Mouse (Mus musculus) hindbrain, postnatal 0 days (tissue): ENCODE measurements around the gene Srsf9. TPM values are rescaled to one million over a fixed set of nuclear protein-coding genes. Genes with fewer than 3 reads are reported as not detected.

Source experiments
- ATAC-seq: fragments of 200-750 bp; cut with Nextera tagmentation; 2 replicates; pipeline ENCODE4 v1.8.0; 2017; ENCODE audit warnings: mild to moderate bottlenecking, moderate TSS enrichment, moderate library complexity
- DNase-seq: peaks from one replicate; pipeline ENCODE4 v3.0.0-alpha.2; 2015; ENCODE audit warnings: low spot score
- H3K27ac ChIP-seq: fragments of 300-500 bp; sonication (generic); 2 replicates; pipeline ENCODE4 v1.5.1; 2014; ENCODE audit warnings: mild to moderate bottlenecking
- H3K27me3 ChIP-seq: fragments of 300-500 bp; sonication (generic); 2 replicates; pipeline ENCODE4 v1.6.1; 2014; ENCODE audit warnings: low read length, mixed read lengths; ENCODE audit not compliant: insufficient read depth
- H3K36me3 ChIP-seq: fragments of 300-500 bp; sonication (generic); 2 replicates; pipeline ENCODE4 v1.6.1; 2014; ENCODE audit warnings: low read length, mixed read lengths; ENCODE audit not compliant: insufficient read depth
- H3K4me1 ChIP-seq: fragments of 300-500 bp; sonication (generic); 2 replicates; pipeline ENCODE4 v1.6.1; 2014; ENCODE audit warnings: antibody characterized with exemption, low read length, mixed read lengths; ENCODE audit not compliant: insufficient read depth
- H3K4me2 ChIP-seq: fragments of 300-500 bp; sonication (generic); 2 replicates; pipeline ENCODE4 v1.6.1; 2014; ENCODE audit warnings: low read depth, mild to moderate bottlenecking, low read length, moderate library complexity, mixed read lengths
- H3K4me3 ChIP-seq: fragments of 300-500 bp; sonication (generic); 2 replicates; pipeline ENCODE4 v1.5.1; 2014; ENCODE audit warnings: low read length
- H3K9ac ChIP-seq: fragments of 300-500 bp; sonication (generic); replicated peaks from 2 replicates; pipeline ENCODE4 v1.6.1; 2014; ENCODE audit warnings: mild to moderate bottlenecking, low read length, moderate library complexity, mixed read lengths
- H3K9me3 ChIP-seq: fragments of 300-500 bp; sonication (generic); 2 replicates; pipeline ENCODE4 v1.6.1; 2016; ENCODE audit warnings: low read length, mixed read lengths
- CTCF ChIP-seq: IDR thresholded peaks from 2 replicates; pipeline ENCODE4 v1.5.1; 2016; ENCODE audit warnings: antibody characterized with exemption, control low read depth, low read depth
- WGBS: fragments of 180-500 bp; shearing (Covaris S2); extraction: QIAGEN DNeasy Blood & Tissue Kit; methylation state at CpG from one replicate; pipeline ENCODE4 v1.1.7; 2014; 5-methylcytosine and 5-hydroxymethylcytosine counted together
- polyA plus RNA-seq: library from polyadenylated mRNA; unstranded; fragments of >200 nt; fragmentation: Nextera tagmentation; extraction: Ambion mirVana; gene quantifications from 2 replicates; pipeline ENCODE4 v1.2.1, GENCODE M21; 2015
- total RNA-seq: library from RNA; depleted of rRNA; stranded (reverse); fragments of >200 nt; gene quantifications from 2 replicates; pipeline ENCODE4 v1.2.3, GENCODE M21; 2014

The Srsf9 gene
- total and polyA plus RNA-seq, 2 experiments from 2014 or later: 47.5 to 119 TPM

GRCm38 (mm10) chr5:115312354-115312753, 14.6 kb upstream of the Srsf9 start:
- no peak for TF ChIP-seq CTCF
- H3K4me2 ChIP-seq: no peak overlapping the region
- H3K27me3 ChIP-seq: no peaks in the 10 kb centered on the region
- DNase-seq: no peak
- H3K27ac ChIP-seq: no peak overlapping the region
- H3K4me3 ChIP-seq: no peak overlapping the region
- peaks cover 4% of the 10 kb centered on the region; the same call in 1 of the 2 replicates for H3K4me1 ChIP-seq
- H3K9me3 ChIP-seq: no peaks in the 10 kb centered on the region
- 88% methylated on average over 4 of the region's 4 CpGs for WGBS
- H3K9ac ChIP-seq: no peak overlapping the region
- no peaks in the 10 kb centered on the region for H3K36me3 ChIP-seq
- ATAC-seq: no peak

GRCm38 (mm10) chr5:115312816-115313667, 13.9 kb upstream of the Srsf9 start:
- no peak overlapping the region for H3K9ac ChIP-seq
- no peak overlapping the region for H3K4me2 ChIP-seq
- ATAC-seq: no peak
- no peaks in the 10 kb centered on the region for H3K9me3 ChIP-seq
- TF ChIP-seq CTCF: no peak
- WGBS: 72% methylated on average over 10 of the region's 10 CpGs
- no peak for DNase-seq
- H3K4me3 ChIP-seq: no peak overlapping the region
- H3K4me1 ChIP-seq: peaks cover 9% of the 10 kb centered on the region; the same call in 1 of the 2 replicates
- no peaks in the 10 kb centered on the region for H3K36me3 ChIP-seq
- H3K27me3 ChIP-seq: no peaks in the 10 kb centered on the region
- H3K27ac ChIP-seq: no peak overlapping the region

GRCm38 (mm10) chr5:115313668-115313943, 13.4 kb upstream of the Srsf9 start:
- Histone ChIP-seq H3K9ac (no peak overlapping the region), H3K9me3 (no peaks in the 10 kb centered on the region), H3K36me3 (no peaks in the 10 kb centered on the region), H3K4me2 (no peak overlapping the region), H3K4me1 (peaks cover 14% of the 10 kb centered on the region), H3K27ac (no peak overlapping the region), H3K4me3 (no peak overlapping the region), H3K27me3 (no peaks in the 10 kb centered on the region)
- no peak for TF ChIP-seq CTCF
- DNase-seq: no peak
- ATAC-seq: no peak
- 61% methylated on average over 5 of the region's 5 CpGs for WGBS

GRCm38 (mm10) chr5:115316968-115317644, 9.9 kb upstream of the Srsf9 start:
- 7% methylated on average over 14 of the region's 14 CpGs for WGBS
- H3K36me3 ChIP-seq: no peaks in the 10 kb centered on the region
- H3K4me1 ChIP-seq: peaks cover 18% of the 10 kb centered on the region
- H3K4me2 ChIP-seq: no peak overlapping the region
- no peaks in the 10 kb centered on the region for H3K27me3 ChIP-seq
- no peak for TF ChIP-seq CTCF
- H3K9me3 ChIP-seq: no peaks in the 10 kb centered on the region
- DNase-seq (no peak), ATAC-seq (0 out of 2 replicates have a peak, but pooled peaks have one; percentile 5)
- peak overlapping the region; percentile 57 for H3K27ac ChIP-seq
- H3K9ac ChIP-seq: no peak overlapping the region; the same call in 1 of the 2 replicates
- H3K4me3 ChIP-seq: no peak overlapping the region

GRCm38 (mm10) chr5:115317645-115318328, 9.2 kb upstream of the Srsf9 start:
- TF ChIP-seq CTCF: peak; percentile 18; the same call in 1 of the 2 replicates
- Histone ChIP-seq H3K27ac (peak overlapping the region; percentile 57), H3K4me1 (peaks cover 18% of the 10 kb centered on the region), H3K27me3 (no peaks in the 10 kb centered on the region), H3K36me3 (no peaks in the 10 kb centered on the region), H3K9ac (no peak overlapping the region; the same call in 1 of the 2 replicates), H3K9me3 (no peaks in the 10 kb centered on the region), H3K4me3 (no peak overlapping the region), H3K4me2 (peak overlapping the region; percentile 16; the same call in 1 of the 2 replicates)
- WGBS: 12% methylated on average over 10 of the region's 10 CpGs
- DNase-seq (peak; percentile 61), ATAC-seq (0 out of 2 replicates have a peak, but pooled peaks have one; percentile 27)

- peak overlapping the region; percentile 72 for H3K4me2 ChIP-seq
- ATAC-seq: peak; percentile 75
- TF ChIP-seq CTCF: peak; percentile 69
These were observed 7.7 kb upstream of the Srsf9 start for GRCm38 (mm10) chr5:115319004-115319940.

More at GRCm38 (mm10) chr5:115319004-115319940, 7.7 kb upstream of the Srsf9 start:
- Histone ChIP-seq H3K36me3 (no peaks in the 10 kb centered on the region), H3K27ac (peak overlapping the region; percentile 64), H3K9ac (peak overlapping the region; percentile 48), H3K27me3 (no peaks in the 10 kb centered on the region), H3K9me3 (no peaks in the 10 kb centered on the region), H3K4me3 (peak overlapping the region; percentile 35), H3K4me1 (peaks cover 18% of the 10 kb centered on the region)
- under 1% methylated on average over 22 of the region's 22 CpGs for WGBS
- DNase-seq: peak; percentile 80
